Mouse (Mus musculus) gastrocnemius, postnatal 14 days (tissue): ENCODE data around the gene Pnlip. TPM values are rescaled to one million over a fixed set of nuclear protein-coding genes. Genes with fewer than 3 reads are reported as not detected.

Source experiments
- DNase-seq: peaks from one replicate; pipeline ENCODE4 v3.0.0; 2021; ENCODE audit warnings: mixed read lengths
- intact Hi-C: fragments of 180-260 bp; cut with DNase I; formaldehyde crosslinking; loops from one replicate; pipeline ENCODE4 v1.15.1; 2025; ENCODE audit warnings: low total_unique reads
- long read RNA-seq, 2 experiments: library from polyadenylated mRNA; stranded (forward); transcript quantifications; one replicate each; pipeline ENCODE4 v2.0.0; 2021
- total RNA-seq, 2 experiments: library from RNA; stranded (reverse); gene quantifications; 2 replicates each; pipeline ENCODE4 v1.2.3; 2021

Gene Pnlip
- not detected for total RNA-seq
- long read RNA-seq, experiment 1, result 0 reads
- long read RNA-seq, experiment 2, result 0 reads

DNA sequence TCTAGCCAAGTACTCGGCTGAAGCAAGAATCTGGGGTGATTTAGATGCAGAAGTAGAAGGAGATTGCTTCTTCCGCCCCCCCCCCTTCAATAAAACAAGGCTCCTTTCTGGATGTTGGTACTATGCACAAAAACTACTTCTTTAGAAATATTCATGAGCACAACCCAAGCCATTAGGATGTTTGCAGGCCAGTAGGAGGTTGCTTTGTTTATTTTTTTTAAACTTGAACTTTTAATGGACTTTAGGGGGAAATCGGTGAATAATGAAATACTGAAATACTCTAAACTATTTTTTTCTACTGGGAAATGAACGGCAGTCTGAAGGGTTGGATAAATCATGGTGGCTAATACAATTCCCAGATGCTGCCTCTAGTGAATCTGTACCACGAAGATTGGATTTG, at the start of gene Pnlip:
Gene Pnlip (plus strand): TSS at position 301 of the 400 bp plus-strand sequence.
- no peak for DNase-seq
- intact Hi-C loops, result no loop called here

DNA sequence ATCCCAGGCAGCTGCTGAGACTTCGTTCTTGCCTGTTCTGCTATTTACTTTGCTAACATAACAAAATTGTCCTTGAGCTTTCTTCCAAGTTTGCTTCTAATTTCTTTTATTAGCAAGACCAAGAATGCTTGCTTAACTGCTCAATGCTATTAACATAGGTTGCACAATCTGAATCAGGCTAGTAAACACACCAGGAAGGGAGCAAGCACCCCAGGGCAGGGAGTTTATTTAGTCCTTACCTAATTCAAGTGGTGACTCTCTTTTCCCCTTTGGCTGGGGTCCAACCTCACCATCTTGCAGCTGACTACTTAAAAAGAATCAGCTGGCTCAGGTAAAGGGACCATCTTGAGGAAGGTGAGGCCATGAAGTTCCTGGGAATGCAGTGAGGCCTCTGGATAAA, 42.6 kb upstream of the Pnlip start:
- intact Hi-C loops, result no loop called here
- no peak for DNase-seq

DNA sequence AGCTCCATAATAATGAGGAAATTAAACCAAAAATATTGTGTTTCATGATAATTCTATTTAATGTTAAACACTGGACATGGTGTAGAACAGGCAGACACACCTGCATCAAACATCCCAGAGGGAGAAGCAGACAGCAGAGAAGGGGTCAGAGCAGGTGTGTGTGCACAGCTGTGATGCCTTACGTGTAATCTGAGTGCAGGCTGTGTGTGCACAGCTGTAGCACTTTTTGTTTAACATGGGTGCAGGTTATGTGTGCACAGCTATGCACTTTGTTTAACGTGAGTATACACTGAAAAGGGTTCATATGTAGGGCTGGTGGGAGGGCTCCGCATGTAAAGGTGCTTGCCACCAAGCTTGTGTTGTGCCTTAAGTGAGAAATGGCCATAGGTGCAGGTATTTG, 39.6 kb upstream of the Pnlip start:
- intact Hi-C loops, result no loop called here
- DNase-seq, result no peak

DNA sequence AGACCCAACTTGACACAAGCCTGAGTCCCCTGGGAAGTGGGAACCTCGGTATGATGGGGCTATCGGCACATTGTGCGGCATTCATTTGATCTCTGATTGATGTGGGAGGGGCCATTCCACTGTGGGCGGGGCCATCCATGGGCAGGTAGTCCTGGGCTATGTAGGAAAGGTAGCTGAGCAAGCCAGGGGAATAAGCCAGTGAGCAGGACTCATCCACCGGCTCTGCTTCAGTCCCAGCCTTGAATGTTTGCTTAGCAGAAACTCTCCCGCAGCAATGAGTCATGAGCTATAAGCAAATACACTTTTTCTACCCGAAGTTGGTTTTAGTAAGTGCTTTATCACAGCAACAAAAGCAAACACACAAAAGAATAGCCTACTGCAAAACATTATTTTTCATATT, 35.7 kb upstream of the Pnlip start:
- no peak for DNase-seq
- intact Hi-C loops, result no loop called here

DNA sequence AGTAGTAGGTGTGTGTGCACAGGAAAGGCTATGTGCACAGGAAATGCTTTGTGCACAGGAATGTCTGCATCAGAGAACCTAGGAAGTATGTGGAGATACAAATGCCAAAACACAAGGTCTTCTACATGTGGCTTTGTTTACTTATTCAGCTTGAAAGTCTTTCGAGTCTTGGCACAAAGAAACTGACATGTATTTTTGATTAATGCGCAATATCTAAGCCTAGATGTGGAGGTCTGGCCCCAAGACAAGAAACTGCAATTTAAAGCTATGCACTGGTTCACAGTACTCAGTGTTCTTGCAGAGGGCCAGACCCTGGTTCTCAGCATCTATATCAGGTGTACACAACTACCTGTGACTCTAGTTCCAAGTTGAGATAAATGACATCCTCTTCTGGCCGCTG, 31.6 kb upstream of the Pnlip start:
- no peak for DNase-seq
- intact Hi-C loops, result no loop called here

DNA sequence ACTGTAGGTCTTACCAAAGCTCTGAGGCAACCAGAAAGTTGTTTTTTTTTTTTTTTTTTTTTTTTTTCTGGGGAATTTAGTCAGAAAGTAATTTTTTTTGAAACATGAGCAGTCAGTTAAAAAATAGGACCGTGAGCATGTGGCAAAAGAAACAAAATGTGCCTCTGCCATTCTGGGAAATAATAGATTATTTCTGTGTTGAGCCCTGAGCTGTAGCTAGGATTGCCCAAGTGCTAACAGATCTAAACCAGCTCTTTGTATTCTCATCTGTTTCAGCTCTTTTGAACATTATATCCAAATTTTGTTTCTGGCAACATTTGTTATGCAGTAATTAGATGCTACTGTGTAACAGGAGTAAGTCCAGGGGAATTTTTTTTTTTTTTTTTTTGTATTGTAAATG, 30.7 kb upstream of the Pnlip start:
- no peak for DNase-seq
- intact Hi-C loops, result no loop called here

DNA sequence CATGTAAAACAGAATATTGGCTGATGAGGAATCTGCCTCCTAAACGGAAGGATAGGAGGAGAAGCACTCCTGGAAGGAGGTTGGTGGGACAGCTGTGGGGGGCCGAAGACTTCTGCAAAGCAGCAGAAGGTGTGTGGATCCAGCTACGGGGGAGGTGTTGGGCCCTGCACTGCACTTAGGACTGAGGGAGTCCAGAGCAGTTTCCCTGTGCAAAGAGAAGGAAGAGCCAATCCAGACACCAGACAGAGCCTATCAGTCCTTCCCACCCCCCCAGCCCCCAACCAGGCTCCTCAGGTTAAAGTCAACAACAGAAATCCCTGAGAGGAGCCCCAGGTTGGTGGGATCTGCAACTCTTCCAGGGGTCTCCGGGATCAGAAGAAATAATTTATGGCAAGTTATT, 27.5 kb upstream of the Pnlip start:
- no peak for DNase-seq
- intact Hi-C loops, result no loop called here

DNA sequence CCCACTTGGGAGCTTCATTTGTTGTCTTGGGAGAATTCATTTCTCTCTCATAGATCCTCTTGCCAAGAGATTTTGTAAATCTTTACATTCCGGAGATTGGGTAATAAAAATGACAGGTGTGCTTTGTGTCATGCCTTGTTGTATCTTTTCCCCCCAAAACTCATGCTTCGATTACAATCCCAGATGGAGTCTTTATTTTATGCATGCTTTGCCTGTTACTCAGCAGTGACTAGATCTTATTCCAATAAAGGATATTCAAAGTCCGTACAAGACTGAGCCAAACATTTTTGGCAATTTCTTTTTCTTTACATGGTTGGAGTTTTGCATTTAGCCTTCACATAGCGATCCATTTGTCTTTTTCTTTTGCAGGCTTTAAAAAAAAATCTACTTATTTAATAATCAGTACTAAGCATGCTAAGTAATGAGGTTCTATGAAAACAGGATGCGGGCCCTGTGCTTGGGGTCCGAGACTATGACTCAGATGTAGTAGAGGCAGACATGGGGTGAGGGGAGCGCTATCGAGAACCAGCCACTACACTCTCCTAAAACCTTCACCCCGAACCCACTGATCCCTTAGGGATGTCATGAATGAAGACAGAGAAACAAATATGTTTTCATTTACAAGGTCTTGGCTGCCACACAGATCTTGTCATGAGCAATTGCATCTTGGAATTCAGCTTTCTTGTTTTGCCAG, 26.9 kb upstream of the Pnlip start:
- intact Hi-C loops, result no loop called here
- no peak for DNase-seq

DNA sequence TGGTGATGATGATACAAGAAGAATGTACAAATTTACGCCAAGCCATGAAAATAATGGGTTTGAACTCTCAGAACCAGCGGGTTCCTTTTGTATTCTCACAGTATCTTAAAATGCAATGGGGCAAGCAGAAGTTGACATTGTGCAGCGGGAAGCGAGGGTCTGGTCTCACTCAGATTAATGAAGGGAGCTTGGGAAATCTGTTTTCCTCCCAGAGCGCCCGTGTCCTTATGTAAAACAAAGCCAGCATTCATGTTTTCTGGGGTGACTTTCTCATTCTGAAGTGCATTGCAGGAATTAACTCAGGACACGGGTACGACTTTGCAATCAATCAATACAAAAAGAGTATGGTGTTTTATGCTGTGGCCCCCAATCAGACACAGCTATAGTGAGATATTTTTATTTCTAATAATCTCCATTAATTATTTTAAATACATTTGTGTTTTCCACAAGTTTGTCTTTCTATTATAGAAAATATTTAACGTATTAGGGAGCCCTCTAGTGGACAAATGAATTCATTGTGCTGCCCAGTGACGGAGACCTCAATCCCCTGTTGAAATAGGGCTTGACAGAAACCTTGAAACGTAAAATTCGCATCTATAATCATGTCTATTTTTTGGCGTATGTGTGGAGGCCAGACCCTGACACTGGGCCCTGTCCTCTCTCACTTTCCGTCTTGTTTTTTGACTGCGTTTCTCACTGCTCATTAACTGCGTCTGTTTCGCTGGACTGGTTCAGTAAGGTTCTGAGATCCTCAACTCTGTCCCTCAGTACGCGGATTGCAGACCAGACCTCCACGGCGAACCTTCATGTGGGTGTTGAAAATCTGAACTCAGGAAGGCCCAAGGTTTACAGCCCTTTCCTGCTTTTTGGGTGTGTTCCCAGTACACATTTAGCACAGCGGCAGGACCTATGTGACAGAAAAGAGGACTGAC, 24.6 kb upstream of the Pnlip start:
- intact Hi-C loops, result no loop called here
- DNase-seq, result no peak

DNA sequence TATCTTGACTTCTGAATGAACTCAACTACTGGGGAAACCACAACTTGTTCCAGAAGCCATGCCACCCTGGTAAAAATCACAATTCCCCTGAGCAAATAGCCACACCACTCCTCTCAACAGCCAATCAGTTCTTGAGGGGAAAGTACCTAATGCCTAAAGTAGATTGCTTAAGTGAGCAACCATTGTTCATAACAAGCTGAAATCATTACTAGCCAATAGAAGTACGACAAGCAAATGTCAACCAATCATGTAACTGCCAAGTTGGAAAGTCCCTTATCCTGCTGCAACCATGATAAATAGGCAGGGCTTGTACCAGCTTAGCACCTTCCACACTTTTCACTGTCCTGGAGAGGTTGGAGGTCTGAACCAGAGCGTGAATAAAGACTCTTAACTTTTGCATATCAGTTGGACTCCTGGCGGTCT, 22.9 kb upstream of the Pnlip start:
- no peak for DNase-seq
- intact Hi-C loops, result no loop called here

DNA sequence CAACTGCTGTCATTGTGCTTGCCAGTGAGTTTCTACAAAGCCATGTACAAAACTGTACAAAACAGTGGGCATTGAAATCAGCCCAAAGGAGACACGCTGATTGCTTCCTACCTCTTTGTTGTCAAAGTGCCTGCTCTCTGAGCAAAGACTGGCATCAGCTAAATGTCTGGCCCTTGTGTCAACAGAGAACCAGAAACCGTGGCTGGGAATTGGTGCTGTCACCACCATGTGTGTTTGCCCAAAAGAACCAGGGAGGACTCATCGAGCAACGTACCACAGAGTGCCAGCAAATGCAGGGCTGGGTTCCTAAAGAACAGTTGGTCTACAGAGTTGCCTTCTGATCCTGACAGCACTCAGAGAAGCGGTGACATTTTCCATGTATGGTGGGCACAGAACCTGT, 2.3 kb upstream of the Pnlip start:
- intact Hi-C loops, result no loop called here

DNA sequence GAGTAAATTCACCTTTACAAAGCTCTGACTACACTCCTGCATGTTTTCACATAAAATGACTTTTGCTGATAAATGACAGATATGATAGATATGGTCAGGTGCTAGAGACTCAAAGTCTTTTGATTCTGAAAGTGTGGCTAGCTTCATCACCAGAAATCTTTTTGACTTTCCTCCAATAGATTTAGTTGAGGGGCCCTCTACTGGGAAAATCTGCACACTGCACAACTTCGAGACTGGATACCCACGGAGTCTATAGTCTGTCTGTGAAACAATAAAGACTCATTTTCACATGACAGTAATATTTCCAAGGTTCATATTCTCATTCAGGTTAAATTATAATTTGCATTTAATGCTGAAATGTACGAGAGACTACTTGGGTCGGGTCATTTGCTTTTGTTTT, 9.8 kb downstream of the Pnlip start:
- intact Hi-C loops, result no loop called here
- DNase-seq, result no peak

More for the DNA sequence above, 2.3 kb upstream of the Pnlip start:
- DNase-seq, result no peak

DNA sequence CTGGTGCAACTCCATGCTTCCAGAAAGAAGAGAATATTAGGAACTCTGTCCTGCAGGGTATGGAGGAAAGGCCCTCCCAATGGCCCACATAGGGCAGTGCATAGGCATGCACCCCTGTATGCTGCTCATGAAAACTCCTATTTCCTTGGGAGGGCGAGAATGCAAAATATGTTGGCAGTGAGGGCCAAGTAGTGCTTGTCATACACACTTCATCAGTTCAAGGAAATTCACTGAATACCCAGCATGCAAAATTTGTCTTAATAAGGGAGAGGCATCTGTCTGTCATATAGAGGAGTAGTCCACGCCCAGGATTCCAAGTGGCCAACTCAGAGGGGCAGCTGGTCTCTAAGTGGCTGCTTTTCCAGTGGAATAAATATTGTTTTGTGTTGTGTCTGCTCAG, 11.0 kb downstream of the Pnlip start:
- DNase-seq, result no peak
- intact Hi-C loops, result no loop called here

DNA sequence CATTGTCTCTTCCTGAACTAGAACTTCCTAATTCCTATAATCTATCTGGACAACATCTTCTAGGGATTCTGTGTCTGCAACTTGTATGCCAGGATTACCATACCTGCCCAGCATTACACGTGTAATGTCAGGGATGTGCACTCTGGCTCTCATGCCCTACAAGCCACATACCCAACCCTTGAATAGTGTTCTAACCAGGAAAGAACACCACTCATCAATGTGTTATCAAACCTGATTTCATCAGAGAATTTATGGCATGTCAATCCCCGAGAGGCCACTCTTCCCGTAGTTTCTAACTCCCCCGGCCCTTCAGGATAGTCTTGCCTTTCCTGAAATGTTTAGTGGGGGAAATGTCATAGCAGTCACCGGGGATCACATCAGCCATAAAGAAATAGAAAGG, 12.6 kb downstream of the Pnlip start:
- intact Hi-C loops, result no loop called here
- no peak for DNase-seq

DNA sequence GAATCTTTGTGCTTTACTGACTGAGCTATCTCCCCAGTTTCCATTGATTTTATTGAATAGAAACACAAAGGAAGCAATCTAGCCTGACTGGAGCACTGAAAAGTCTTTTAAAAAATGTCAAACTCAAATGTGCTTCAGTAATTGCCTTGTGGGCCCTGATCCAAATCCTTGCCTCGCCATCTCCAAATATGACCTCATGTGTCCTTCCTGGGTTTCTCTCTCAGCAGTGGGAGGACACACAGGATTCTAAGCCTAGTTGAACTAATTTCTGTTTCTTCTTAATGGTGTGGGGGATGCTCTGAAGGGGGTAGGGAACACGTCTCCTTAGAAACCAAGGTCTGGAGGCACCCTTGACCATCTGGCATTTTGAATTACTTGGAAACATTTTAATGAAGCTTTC, 22.3 kb downstream of the Pnlip start:
- intact Hi-C loops, result no loop called here
- peak; percentile 31 for DNase-seq

DNA sequence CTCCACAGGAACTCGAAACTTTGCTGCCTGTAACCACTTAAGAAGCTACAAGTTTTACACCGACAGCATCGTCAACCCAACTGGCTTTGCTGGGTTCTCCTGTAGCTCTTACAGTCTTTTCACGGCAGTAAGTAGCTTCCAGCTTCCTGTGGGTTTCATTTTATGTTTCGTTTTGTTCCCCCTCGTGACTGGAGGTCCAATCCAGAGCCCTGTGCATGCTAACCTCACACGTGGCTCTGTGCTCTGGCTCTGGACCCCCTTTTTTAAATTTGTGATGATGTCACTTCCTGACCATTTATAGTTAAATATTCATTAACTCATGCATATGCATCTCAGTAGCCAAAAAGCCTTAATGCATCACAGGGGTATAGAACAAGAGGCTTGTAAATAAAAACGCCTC, 24.8 kb downstream of the Pnlip start:
- no peak for DNase-seq
- intact Hi-C loops, result no loop called here

DNA sequence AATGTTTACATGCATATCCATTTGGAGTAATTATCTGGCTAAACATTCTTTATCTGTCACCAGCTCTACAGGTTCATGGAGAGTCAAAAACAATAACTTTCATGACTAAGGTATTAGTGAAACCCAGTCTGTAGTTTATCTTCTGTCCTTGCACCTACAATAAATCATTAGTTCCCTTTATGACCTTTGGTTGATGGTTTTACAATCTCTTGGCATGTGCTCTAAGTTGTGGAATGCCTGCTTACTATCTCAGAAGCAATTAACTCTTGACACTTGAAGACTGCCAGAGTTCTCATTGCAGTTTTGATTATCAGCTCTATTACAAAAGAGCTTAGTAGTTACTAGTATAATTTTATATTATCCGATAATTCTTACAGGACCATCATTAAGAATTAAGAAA, 36.6 kb downstream of the Pnlip start:
- intact Hi-C loops, result no loop called here
- no peak for DNase-seq

DNA sequence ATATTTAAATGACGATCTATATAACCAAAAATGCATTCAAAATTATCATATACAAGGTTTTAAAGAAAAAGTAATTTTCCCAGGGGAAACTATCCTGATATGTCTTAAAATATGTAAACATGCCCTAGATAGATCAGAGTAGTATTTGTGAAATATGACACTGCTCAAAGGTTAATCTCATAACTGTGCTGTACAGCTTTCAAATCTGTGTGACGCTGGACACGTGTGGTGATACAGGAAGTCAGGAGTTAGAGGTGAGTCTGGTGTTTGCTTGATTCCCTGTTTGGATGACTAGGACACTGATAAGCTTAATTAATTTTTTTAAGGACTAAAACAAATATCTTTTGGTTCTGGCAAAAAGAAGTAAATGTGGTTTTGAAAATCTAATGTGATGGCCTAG, 43.0 kb downstream of the Pnlip start:
- intact Hi-C loops, result no loop called here
- DNase-seq, result no peak

DNA sequence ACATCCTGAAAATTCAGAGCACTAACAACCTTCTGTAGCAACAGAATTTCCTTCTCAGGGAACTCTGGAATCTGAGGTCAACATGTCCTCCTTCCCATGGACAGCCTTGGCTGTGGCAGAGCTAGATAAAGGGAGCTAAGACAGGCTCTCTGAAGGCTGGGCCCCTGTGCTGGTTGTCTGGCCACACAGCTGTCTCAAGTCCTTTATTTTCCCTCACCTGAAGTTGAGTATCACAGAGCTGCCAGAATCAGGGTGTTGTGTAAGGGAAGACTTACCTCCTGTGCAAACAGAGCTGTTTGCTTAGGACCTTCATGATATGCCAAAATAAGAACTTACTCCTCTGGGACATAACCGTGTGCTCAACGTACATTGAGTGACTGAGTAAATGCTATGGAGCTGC, 43.9 kb downstream of the Pnlip start:
- intact Hi-C loops, result no loop called here
- DNase-seq, result no peak

DNA sequence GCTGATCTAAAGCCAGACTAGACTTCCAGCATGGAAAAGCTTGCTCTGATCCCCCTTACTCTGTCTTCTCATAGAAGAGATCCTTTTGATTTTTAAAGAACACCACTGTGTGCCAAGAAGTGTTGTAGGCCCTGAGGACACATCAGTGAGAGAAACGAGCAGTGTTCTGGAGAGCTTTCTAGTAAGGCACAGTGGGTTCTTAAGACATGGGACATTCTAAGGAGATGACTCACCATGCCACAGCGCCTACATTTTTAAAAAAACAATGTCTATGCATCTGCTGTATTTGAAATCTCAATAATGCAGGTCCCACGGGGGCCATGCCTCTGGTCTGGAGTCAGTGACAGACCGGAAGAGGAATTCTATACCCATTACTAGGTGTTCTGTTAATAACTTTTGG, 52.3 kb downstream of the Pnlip start:
- no peak for DNase-seq
- intact Hi-C loops, result no loop called here

DNA sequence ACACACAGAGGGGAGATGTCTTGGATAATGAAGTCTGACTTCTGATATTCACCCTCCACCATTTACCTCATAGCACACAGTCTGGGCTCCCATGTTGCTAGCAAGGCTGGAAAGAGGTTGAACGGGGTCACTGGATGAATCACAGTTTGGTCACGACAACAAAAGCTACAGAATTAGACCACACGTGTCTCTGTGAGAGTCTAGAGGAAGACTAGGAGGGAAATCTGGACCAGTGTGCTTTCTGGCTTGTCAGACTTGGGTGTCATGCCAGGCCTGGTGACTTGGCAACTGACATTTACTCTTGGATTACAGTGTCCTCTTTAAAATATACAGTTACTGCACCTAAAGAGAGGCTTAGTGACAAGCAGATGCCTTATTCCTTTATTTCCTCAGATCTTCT, 56.3 kb downstream of the Pnlip start:
- intact Hi-C loops, result no loop called here
- DNase-seq, result no peak
